Mouse (Mus musculus): ENCODE measurements around the gene Dusp18.

DNA sequence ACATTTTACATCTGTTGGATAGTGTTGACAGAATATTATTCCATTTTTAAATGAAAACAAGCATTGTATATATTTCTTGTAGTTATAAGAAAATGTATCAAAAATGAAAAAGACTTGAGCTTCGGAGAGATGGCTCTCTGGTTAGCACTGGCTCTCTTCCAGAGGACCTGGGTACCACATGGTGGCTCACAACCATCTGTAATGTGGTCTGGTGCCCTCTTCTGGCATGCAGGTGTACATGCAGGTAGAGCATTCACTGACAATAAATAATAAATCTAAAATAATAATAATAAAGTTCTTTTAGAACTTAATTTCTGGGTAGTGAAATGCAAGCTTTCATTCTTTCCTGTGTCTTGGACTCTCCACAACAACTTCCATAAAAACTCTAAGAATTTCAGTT, 23.7 kb downstream of the Dusp18 start:
- TF ChIP-seq CTCF (conservative IDR thresholded peaks at IDR 0.05 in 1 of 2, IDR thresholded peaks at IDR 0.05 in 1 of 2; ENCODE audit: low read depth in 2 of 2, low read length in 2 of 2) (peak; percentile 81 to 86), POLR2A (IDR thresholded peaks at IDR 0.05; ENCODE audit: low read depth, low read length) (no peak), NRF1 (IDR thresholded peaks at IDR 0.05; ENCODE audit: low read depth, low read length) (no peak), CHD1 (IDR thresholded peaks at IDR 0.05; ENCODE audit: low read depth, low read length) (no peak), ETS1 (conservative IDR thresholded peaks at IDR 0.05; ENCODE audit: low read depth, low read length) (no peak), GABPA (IDR thresholded peaks at IDR 0.05; ENCODE audit: insufficient replicate concordance, low read depth, low read length) (no peak), MYC (IDR thresholded peaks at IDR 0.05; ENCODE audit: low read depth, low read length) (peak; percentile 95), EP300 (IDR thresholded peaks at IDR 0.05; ENCODE audit: low read length) (no peak), USF1 (IDR thresholded peaks at IDR 0.05; ENCODE audit: low read depth, low read length) (no peak), POLR2AphosphoS2 (IDR thresholded peaks at IDR 0.05; ENCODE audit: low read depth, low read length) (no peak), CHD2 (IDR thresholded peaks at IDR 0.05; ENCODE audit: low read length) (no peak)
